Mouse (Mus musculus) limb, embryonic 14.5 days (tissue): ENCODE results near the gene Rnf222. TPM values are rescaled to one million over a fixed set of nuclear protein-coding genes. Genes with fewer than 3 reads are reported as not detected.

ENCODE experiments used
- ATAC-seq: fragments of 200-750 bp; cut with Nextera tagmentation; 2 replicates; pipeline ENCODE4 v1.8.0; 2017; ENCODE audit warnings: low read depth, moderate number of reproducible peaks, moderate TSS enrichment; ENCODE audit not compliant: low FRiP score
- DNase-seq: peaks from one replicate; pipeline ENCODE4 v3.0.0-alpha.2; 2015; ENCODE audit warnings: low spot score
- H3K27ac ChIP-seq: fragments of 300-500 bp; sonication (generic); replicated peaks from 2 replicates; pipeline ENCODE4 v1.5.1; 2014; ENCODE audit warnings: low read depth, mild to moderate bottlenecking, low read length, moderate library complexity, mixed read lengths
- H3K27me3 ChIP-seq: fragments of 300-500 bp; sonication (generic); 2 replicates; pipeline ENCODE4 v1.6.1; 2014; ENCODE audit warnings: low read length, mixed read lengths; ENCODE audit not compliant: control insufficient read depth, insufficient read depth
- H3K36me3 ChIP-seq: fragments of 300-500 bp; sonication (generic); 2 replicates; pipeline ENCODE4 v1.6.1; 2014; ENCODE audit warnings: mild to moderate bottlenecking, low read length, moderate library complexity, mixed read lengths; ENCODE audit not compliant: control insufficient read depth, insufficient read depth
- H3K4me1 ChIP-seq: fragments of 300-500 bp; sonication (generic); 2 replicates; pipeline ENCODE4 v1.6.1; 2014; ENCODE audit warnings: antibody characterized with exemption, low read length, mixed read lengths; ENCODE audit not compliant: control insufficient read depth, insufficient read depth
- H3K4me2 ChIP-seq: fragments of 300-500 bp; sonication (generic); replicated peaks from 2 replicates; pipeline ENCODE4 v1.6.1; 2014; ENCODE audit warnings: low read depth, mild to moderate bottlenecking, low read length, moderate library complexity; ENCODE audit not compliant: severe bottlenecking
- H3K4me3 ChIP-seq: fragments of 300-500 bp; sonication (generic); replicated peaks from 2 replicates; pipeline ENCODE4 v1.5.1; 2014; ENCODE audit warnings: low read length
- H3K9ac ChIP-seq: fragments of 300-500 bp; sonication (generic); 2 replicates; pipeline ENCODE4 v1.6.1; 2014; ENCODE audit warnings: mild to moderate bottlenecking, low read depth, low read length, moderate library complexity; ENCODE audit not compliant: severe bottlenecking
- H3K9me3 ChIP-seq: fragments of 300-500 bp; sonication (generic); 2 replicates; pipeline ENCODE4 v1.6.1; 2016; ENCODE audit warnings: low read length; ENCODE audit not compliant: control insufficient read depth
- POLR2A ChIP-seq: fragments of 200-500 bp; IDR thresholded peaks from 2 replicates; pipeline ENCODE4 v1.8.0; 2012; ENCODE audit warnings: inconsistent platforms, mild to moderate bottlenecking, moderate library complexity, borderline replicate concordance; ENCODE audit not compliant: insufficient read depth, insufficient read length; ENCODE audit errors: extremely low read depth
- WGBS: fragments of 180-500 bp; shearing (Covaris S2); extraction: QIAGEN DNeasy Blood & Tissue Kit; methylation state at CpG from one replicate; pipeline ENCODE4 v1.1.7; 2014; 5-methylcytosine and 5-hydroxymethylcytosine counted together
- polyA plus RNA-seq, 2 experiments: library from polyadenylated mRNA; depleted of rRNA in 1 of 2; stranded (reverse) in 1 of 2; unstranded in 1 of 2; fragments of >200 nt; fragmentation: Nextera tagmentation in 1 of 2; extraction: Ambion mirVana in 1 of 2; gene quantifications; 2 replicates each; pipeline versions ENCODE4 v1.2.1 to v1.2.3; 2012 to 2014

Rnf222 gene
- polyA plus RNA-seq, 2 experiments, result 0.45 to 0.89 TPM

GRCm38 (mm10) chr11:68890625-68891024, 2.3 kb downstream of the Rnf222 start:
- H3K4me1 ChIP-seq, result no peaks in the 10 kb centered on the region
- H3K27me3 ChIP-seq, result no peaks in the 10 kb centered on the region
- WGBS, result 56% methylated on average over 2 of the region's 2 CpGs
- H3K4me3 ChIP-seq, result no peak overlapping the region
- TF ChIP-seq POLR2A, result no peak
- no peak overlapping the region for H3K9ac ChIP-seq
- no peak overlapping the region for H3K4me2 ChIP-seq
- H3K9me3 ChIP-seq, result no peaks in the 10 kb centered on the region
- H3K36me3 ChIP-seq, result no peaks in the 10 kb centered on the region
- ATAC-seq (no peak), DNase-seq (no peak)
- no peak overlapping the region for H3K27ac ChIP-seq

GRCm38 (mm10) chr11:68891823-68892222, 3.5 kb downstream of the Rnf222 start:
- DNase-seq (no peak), ATAC-seq (no peak)
- 82% methylated on average over 5 of the region's 5 CpGs for WGBS
- Histone ChIP-seq H3K27me3 (no peaks in the 10 kb centered on the region), H3K9ac (no peak overlapping the region), H3K4me1 (no peaks in the 10 kb centered on the region), H3K4me3 (no peak overlapping the region), H3K9me3 (no peaks in the 10 kb centered on the region), H3K4me2 (no peak overlapping the region), H3K36me3 (no peaks in the 10 kb centered on the region), H3K27ac (no peak overlapping the region)
- no peak for TF ChIP-seq POLR2A

DNA sequence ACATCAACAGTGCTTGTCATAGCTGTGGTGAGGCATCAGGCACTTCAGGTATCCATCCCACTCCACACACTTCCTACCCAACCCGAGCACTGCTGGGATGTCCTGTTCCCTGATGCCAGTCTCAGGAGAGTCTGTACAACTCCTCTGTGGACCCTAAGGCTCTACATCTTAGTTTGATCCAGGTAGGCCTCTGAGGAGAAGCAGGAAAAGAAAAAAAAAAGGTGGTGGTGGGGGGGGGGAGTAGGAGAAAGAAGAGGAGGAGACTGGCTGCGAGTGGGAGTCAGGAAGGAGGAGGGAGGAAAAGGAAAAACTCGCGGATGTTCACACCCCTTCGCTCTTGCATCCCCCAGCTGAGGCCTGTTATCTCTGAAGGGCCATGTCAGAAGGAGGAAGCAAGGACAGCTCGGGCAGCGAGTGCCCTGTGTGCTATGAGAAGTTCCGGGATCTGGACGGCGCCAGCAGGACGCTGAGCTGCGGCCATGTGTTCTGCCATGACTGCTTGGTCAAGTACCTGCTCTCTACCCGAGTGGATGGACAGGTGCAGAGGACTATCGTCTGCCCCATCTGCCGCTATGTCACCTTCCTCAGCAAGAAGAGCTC, 4.0 kb downstream of the Rnf222 start:
- DNase-seq (no peak), ATAC-seq (no peak)
- Histone ChIP-seq H3K4me1 (no peaks in the 10 kb centered on the region), H3K4me3 (no peak overlapping the region), H3K27me3 (no peaks in the 10 kb centered on the region), H3K4me2 (no peak overlapping the region), H3K9me3 (no peaks in the 10 kb centered on the region), H3K27ac (no peak overlapping the region), H3K36me3 (no peaks in the 10 kb centered on the region), H3K9ac (no peak overlapping the region)
- TF ChIP-seq POLR2A, result no peak
- WGBS, result 68% methylated on average over 14 of the region's 15 CpGs

DNA sequence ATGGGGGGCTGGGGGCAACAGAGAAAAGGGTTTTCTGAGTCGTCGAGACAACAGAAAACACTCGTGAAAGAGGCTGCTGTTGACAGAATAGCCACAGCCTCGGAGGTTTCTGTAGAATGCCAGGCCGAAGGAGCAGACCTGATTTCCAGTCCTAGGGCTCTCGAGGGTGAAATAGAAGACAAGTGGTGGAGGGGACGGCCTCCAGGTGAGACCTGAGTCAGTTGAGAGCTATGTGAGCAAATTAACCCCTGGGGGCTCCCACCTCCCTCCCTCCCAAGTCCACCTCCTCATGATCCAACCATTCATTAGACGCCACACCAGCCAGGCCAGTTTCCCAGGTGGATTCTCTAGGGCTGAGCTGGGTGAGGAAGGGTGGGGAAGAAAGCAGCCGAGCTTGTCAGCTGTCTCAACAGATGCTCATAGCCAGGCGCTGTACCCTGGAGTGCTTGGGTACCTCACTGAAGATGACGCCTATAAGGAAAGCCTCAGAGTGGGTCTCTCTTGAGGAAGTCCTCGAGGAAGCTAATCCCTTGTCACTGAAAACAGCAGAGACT, 5.6 kb downstream of the Rnf222 start:
- H3K27ac ChIP-seq, result no peak overlapping the region
- no peaks in the 10 kb centered on the region for H3K36me3 ChIP-seq
- no peak overlapping the region for H3K9ac ChIP-seq
- no peak overlapping the region for H3K4me2 ChIP-seq
- WGBS, result 54% methylated on average over 12 of the region's 12 CpGs
- no peak for DNase-seq
- H3K4me1 ChIP-seq, result no peaks in the 10 kb centered on the region
- ATAC-seq, result no peak
- H3K9me3 ChIP-seq, result no peaks in the 10 kb centered on the region
- no peak for TF ChIP-seq POLR2A
- H3K27me3 ChIP-seq, result no peaks in the 10 kb centered on the region
- no peak overlapping the region for H3K4me3 ChIP-seq

GRCm38 (mm10) chr11:68896247-68896646, 7.9 kb downstream of the Rnf222 start:
- 92% methylated on average over 5 of the region's 5 CpGs for WGBS
- no peak for TF ChIP-seq POLR2A

More at GRCm38 (mm10) chr11:68896247-68896646, 7.9 kb downstream of the Rnf222 start:
- Histone ChIP-seq H3K4me1 (no peaks in the 10 kb centered on the region), H3K4me3 (no peak overlapping the region), H3K4me2 (no peak overlapping the region), H3K9me3 (no peaks in the 10 kb centered on the region), H3K27ac (no peak overlapping the region), H3K36me3 (no peaks in the 10 kb centered on the region), H3K27me3 (no peaks in the 10 kb centered on the region), H3K9ac (no peak overlapping the region)
- ATAC-seq (no peak), DNase-seq (no peak)
